Mouse (Mus musculus): Measurements from ENCODE around the gene Rab8b. TPM values are rescaled to one million over a fixed set of nuclear protein-coding genes. Genes with fewer than 3 reads are reported as not detected.
"Not testable (repeated sequence)": the region's sequence is repeated elsewhere in the genome, so short reads cannot be mapped to it uniquely, and the experiment has no call there.

Rab8b gene
- total RNA-seq, 2 experiments from 2014 or later: 27.5 to 28.2 TPM

DNA sequence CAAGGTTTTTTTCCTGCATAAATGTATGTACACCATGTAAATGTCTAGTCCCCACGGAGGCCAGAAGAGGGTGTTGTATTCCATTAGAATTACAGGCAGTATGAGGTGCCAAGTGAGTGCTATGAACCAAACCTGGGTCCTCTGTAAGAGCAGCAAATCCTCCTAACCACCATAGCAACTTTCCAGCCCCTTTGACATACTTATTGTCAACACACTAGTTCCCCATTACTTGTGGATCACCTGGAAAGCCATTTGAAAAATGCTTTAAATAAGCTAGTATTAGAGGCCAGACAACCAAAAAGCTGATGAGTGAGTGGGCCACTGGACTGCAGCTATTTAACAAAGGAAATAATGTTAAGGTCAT lies 1.6 kb downstream of the Rab8b start:
- DNase-seq (ENCODE audit: low spot score in 2 of 2): no peak

DNA sequence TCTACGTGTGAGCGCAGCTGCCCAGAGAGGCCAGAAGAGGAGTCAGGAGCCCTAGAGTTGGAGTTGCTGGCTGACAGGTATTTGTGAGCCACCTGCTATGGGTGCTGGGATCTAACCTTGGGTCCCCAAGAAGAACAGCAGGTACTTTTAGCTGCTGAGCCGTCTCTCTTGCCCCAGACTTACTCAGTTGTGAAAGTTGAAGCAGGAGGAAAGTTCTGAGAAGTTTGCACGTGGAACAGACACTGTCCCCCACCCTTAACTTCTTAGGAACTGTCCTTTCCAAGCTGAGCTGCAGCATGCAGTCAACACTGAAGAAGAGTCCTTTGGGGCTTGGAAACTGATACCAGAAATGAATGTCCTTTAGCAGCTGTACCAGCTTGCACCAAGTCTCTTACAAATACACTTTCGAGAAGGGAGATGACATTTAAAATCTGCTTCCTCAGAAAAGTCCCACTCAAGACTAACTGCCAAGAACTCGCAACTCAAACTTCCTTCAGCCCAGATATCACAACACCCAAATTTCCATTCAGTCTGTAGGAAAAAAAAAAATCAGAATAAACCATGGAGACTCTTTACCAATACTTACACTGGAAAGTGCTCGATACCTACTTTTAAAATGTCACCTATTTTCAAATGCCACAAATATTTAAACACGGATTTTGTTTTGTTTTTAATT lies 2.1 kb downstream of the Rab8b start:
- no peak for DNase-seq (ENCODE audit: low spot score in 2 of 2)

DNA sequence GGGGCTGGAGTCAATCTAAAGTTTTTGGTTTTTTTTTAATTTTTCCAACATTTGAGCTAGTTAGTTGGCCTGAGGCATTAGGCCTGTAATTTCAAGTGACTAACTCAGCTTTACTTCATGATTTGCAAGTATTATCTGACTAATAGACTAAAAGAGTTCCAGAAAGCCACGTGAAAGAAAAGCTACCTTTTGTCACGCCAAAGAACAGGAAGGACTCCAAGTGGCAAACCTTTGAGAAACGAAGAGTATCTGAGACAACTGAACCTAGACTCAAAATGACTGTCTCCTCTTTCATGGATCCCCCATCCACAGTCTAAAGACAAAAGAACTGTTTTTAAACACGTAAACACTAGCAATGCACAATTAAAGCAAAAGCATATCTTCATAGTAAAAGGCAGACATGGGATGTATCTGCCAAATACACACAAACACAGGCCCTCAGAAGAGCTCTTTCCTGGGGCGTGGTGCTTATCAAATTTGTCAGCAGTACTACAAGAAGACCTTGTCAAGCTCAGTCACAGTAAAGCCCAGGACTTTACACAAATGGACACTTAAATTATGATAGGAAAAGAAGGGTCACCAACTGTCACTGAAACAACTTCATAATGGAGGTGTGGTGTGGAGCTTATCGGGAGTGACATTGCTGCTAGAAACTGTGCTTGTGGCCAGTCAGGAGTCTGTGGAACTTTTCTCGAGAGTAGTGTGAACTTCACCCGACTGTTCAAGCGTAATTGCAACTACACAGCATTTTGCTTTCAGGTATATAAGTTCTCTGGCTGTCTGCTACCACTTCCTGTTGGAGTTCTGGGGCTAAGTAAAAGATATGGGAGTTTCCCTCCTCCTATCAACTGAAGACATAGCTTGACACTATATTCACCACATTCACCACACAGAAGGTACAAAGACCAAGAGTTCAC lies 3.4 kb downstream of the Rab8b start:
- no peak for DNase-seq (ENCODE audit: low spot score in 2 of 2)

DNA sequence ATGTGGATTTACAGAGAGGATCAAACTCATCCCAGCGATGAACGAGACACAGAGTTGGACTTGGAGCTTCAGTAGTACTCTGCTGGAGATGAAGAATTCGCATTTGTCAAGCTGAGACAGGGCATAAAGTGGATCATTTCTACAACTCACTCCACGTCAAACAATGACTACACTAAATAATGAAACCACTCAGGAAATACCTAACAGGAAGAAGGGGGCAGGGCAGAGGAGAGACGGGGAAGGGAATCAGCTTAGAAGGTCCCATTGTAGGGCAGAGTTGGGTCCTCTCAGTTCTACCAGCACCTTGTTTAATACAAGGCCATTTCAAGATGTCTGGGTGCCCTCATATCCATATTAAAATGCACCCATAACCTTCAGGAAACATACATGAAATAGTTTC lies 4.1 kb downstream of the Rab8b start:
- no peak for DNase-seq (ENCODE audit: low spot score in 2 of 2)

DNA sequence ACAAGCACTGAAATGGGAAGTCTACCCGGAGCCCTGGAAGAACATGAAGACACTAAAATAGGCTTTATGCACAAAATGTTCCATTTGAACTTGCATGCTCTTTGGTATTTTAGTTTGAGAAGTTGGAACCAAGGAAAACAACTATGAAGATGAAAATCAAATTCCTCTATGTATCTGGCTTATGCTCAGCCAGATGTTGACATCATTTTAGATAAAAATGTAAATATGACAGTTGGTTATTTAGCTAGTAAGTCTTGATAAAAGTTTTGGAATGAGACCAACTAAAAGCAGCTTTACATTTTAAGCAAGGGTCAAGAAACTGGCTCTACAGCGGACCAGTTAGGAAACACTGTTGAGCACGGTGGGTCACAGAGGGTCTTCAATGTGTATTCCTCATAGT lies 4.9 kb downstream of the Rab8b start:
- no peak for DNase-seq (ENCODE audit: low spot score in 2 of 2)

DNA sequence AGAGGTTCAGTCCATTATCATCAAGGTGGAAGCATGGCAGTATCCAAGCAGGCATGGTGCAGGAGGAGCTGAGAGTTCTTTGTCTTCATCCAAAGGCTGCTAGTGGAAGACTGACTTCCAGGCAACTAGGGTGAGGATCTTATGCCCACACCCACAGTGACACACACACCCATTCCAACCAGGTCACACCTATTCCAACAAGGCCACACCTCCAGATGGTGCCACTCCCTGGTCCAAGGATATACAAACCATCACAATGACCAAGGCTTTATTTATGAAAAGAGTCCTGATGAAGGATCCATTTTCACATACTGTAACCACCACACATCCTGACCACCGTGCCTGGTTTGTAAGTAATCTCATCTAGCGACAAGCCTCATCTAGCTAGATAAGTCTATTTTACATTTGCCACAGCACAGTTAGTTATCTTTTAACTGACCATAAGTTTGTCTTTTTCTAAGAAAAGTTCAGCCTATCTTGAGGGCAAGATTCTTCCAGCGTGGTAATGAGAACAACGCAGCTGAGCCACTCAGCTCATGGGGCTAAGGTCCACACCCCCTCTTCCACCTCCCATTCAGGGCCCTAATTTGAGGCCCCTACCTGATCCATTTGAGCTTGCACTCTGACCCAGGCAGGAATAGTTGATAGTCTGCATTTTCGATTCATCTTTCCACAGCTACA lies 6.1 kb downstream of the Rab8b start:
- not testable (repeated sequence) for DNase-seq (ENCODE audit: low spot score in 2 of 2)

DNA sequence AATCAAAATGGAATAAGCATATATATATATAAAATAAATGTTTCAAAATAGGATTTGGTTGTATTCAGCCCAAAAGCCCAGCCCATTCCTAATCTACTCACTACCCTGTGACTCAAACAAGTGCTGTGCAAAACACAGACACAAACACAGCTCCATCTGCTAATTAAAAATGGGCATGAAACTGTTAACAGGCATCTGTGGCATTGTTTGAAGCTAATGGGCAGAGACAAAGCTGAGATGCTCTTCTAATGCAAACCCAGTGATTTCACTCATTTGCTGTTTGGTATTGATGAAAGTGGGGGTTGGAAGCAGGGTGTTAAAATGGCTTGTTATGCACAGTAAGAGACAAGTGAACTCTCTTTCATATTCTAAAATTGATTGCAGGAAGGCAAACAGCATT lies 7.2 kb downstream of the Rab8b start:
- no peak for DNase-seq (ENCODE audit: low spot score in 2 of 2)

DNA sequence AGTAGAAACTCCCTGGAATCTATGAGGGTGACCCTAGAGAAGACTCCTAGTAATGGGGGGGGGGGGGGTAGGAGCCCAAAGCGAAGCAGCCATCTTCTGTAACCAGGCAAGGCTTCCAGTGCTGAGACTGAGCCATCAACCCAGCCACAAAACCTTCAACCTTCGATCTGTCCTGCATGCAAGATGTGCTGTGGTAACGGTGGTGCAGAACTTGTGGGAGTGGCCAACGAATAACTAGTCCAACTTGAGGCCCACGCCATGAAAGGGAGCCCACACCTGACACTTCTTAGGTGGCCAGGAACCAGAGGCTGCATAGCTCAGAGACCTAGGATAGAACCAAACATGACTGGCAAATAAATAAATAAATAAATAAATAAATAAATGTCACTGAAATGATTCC lies 8.8 kb downstream of the Rab8b start:
- no peak for DNase-seq (ENCODE audit: low spot score in 2 of 2)

DNA sequence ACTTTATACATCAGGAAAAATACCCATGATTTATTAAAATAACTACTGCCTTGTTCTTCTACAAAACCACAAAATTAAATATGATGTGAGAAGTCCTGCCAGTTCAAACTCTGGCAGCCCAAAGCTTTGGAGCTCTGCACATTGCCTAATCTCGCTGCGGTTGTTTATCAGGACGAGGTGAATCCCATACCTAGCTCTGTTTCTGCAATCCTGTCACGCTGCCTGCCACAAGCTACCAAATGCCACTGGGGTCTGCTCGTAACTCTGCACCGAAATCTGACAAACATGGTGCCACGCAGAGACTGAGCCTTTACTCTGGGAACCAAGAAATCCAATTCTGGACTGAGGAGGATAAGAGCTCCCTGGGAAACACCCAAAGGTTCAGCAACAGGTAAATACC lies 9.6 kb downstream of the Rab8b start:
- no peak for DNase-seq (ENCODE audit: low spot score in 2 of 2)

DNA sequence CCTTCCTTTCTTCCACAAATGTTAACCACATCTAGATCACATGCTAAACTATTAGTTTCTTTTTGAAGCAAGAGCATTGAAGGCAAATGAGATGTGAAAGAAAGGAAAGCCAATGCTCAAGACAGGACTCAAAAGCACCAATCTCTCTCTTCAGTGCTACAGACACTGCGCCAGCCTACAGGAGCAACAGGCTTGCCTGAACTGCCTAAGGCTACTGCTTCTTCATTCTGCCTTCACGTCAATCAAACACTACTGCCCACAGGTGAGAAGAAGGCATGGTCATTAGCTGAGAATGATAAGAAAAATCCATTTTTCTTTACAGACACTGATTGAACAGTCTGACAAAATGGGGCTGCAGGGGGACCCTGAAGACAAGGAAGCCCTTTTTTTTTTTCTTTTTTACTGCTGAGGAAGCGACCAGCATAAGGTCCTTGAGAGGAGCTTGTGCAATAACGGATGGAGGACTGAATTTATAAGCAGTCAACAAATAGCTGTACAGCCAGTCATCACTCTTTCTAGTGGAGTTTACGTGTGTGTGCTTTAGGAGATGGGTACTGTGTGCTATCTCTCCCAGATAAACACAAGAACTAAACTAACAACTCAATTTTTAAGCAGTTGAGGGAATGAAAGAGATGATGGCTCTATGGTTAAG lies 11.6 kb downstream of the Rab8b start:
- no peak for DNase-seq (ENCODE audit: low spot score in 2 of 2)

DNA sequence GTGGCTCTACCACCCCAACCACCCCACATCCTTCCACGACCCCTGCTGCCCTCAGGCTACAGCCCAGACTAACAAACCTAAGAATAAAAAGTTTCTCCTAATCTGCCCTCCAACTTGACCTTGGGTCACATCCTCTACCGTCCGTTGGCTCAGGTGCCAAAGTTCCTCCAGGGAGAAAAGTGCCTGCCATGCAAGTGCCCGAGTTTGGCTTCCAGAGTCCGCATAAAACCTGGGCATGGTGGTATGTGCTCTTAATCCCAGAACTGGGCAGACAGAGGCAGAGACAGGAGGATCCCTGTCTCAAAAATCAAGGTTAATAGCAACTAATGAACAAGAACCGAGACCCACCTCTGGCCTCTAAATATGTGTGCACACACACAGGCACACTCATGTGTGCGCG lies 12.4 kb downstream of the Rab8b start:
- DNase-seq (ENCODE audit: low spot score in 2 of 2): no peak

DNA sequence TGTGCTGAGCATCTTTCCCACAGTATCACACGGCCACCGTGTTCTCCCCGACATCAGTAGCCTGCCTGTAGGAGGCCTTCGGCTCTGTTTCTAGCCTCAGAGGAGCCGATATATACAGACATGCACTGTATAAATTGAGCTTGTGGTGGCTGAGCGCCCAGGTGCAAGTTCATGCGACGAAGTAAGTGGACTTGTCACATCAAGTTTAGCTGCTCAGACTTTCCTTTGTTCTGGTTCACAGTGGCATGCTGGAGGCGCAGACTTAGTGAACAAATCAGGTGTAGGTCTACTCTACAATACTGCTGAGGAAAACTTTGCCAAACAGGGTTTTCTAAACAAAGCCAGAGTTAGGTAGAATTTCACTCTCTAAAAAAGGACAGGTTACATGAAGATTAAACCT lies 13.5 kb downstream of the Rab8b start:
- no peak for DNase-seq (ENCODE audit: low spot score in 2 of 2)

DNA sequence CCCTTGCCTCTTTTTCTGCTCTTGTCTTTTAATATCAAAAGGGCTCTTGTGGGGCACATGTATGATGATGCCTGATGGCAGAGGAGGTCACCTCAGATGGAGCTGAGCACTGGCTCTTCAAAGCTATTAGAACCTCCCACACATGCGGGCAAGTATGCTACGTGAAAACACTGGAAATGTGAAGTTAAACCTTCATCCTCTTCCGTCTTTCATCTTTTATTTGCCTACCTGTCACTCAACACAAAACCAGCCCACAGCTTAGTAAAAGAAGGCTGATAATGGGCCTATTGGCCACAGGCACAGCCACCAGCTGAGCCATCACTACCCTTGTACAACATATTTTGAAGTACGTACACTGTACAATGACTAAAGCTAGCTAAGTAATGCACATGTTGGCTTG lies 20.0 kb downstream of the Rab8b start:
- DNase-seq (ENCODE audit: low spot score in 2 of 2): no peak

DNA sequence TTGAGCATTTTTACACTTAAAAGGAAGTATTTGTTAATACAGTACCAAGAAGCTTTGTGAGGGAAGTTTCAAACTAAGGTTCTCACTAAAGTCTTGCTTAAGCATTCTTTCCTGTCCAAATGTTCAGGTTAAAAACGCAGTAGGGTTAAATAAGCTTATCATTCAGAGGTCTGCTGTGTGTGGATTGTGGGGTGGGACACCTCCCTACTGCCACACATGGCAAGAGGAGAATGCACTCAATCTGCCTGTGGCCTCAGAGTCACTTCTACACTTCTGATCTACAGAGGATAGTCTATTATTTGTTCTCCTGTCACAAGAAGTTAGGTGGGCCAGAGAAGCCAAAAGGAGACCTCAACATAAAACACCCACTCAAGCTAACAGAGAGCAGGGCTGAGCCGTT lies 20.4 kb downstream of the Rab8b start:
- no peak for DNase-seq (ENCODE audit: low spot score in 2 of 2)

DNA sequence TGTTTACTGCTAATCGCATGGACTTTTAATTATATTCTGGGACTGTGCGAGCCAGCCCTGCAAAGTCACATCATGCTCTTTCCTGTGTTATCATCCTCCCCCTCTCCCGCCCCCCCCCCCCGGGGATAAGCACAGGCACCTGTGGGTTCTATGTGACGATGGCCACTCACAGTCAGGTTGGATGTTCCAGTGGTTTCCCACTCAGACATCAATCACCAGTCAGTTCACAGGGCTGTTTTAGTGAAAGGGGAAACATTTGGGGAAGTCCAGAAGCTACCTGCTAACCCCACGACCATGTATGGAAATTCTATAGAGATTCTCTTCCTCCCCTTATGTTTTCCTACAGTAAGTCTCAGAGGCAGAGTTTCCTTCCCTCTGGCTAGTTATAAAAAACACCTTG lies 21.6 kb downstream of the Rab8b start:
- DNase-seq (ENCODE audit: low spot score in 2 of 2): no peak

DNA sequence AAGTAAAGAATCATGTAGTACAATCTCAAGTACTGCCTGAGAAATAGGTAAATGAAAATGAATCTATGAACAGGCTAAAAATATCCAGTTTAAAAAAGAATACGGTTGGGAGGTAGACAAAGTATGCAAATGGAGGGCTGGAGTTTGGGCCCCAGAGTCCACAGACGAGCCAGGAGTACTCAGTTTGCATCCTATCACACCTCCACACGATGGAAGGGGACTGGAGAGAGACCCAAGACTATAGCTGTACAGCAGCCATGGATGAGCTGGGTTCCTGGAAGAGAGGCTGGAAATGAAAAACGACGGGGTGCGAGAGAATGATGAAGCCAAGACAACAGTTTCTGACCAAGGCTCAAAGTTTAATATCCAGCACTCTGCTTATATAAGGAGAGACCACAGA lies 22.5 kb downstream of the Rab8b start:
- no peak for DNase-seq (ENCODE audit: low spot score in 2 of 2)

DNA sequence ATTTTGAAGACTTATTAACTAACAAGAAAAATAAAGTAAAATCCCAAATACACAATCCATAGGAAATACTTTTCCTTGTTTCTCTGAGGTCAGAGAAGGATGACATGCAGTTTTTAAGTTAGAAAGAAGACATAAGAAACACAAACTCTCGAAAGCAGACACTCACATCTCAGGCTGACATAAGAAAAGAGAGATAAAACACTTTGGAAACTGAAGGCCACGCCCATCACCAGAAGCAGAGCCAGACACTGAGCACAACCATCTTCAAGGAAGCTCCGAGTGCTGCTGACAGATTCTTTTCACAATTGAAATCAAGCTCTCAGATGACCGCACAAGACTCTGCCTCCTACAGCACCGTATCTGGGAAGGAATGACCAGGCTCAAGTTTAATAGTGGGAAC lies 23.5 kb downstream of the Rab8b start:
- DNase-seq (ENCODE audit: low spot score in 2 of 2): no peak

DNA sequence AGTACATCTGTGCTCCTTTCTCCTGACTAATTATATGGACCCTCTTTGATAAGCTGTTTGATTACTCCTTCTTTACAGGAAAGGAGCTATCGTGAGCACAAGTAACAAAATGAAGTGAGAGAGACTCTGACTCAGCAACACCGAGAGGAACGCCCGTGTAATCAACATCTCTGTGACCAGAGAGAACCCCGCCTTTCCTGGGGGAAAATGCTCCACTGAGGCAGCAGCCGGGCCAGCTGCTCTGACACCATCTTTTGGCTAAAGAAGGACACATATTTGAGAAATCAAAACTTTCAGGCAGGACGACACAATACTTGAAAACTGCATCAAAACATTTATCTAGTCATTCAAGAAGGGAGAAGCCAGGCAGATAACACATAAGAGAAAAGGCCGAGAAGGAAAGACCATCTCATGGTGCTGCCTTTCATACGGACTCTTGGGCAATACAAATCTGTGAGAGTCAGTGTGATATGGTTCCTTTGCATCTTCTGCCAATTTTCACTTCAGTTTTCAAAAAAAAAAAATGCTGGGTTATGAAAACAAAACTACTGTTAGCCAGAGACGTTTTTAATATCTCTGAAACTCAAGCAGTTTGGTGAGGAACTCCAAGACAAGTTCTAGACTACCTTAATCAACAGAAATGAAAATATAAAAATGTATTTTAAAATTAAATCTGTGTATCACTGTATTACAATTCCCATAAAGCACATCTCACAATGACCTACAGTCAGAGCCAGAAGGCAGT lies 24.3 kb downstream of the Rab8b start:
- DNase-seq (ENCODE audit: low spot score in 2 of 2): no peak

DNA sequence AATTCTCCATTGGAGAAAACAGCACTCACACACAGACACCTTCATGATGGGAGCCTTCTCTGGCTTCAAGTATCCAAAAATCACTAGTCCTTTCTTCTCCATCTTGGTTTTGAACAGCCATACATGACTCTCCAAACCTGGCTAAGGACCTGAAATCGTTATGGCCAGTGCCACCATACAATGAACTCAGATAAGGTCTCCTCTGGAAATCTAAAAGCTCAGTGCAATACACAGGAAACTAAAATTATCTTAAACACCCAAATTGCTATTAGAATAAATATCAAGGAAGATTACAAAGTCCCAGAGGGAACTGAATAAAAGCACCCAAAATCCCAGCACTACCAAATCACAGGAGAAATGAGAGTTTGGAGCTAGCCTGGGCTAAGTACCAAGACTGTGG lies 25.1 kb downstream of the Rab8b start:
- DNase-seq (ENCODE audit: low spot score in 2 of 2): no peak

DNA sequence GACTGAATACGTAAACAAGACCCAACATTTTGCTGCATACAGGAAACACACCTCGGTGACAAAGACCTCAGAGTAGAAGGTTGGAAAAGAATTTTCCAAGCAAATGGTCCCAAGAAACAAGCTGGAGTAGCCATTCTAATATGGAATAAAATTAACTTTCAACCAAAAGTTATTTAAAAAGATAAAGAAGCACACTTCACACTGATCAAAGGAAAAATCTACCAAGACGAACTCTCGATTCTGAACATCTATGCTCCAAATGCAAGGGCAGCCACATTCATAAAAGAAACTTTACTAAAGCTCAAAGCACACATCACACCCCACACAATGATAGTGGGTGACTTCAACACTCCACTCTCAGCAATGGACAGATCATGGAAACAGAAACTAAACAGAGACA lies 27.0 kb downstream of the Rab8b start:
- not testable (repeated sequence) for DNase-seq (ENCODE audit: low spot score in 2 of 2)
